Comparison of ENCODE assay signal across 18 mouse cellular contexts in genomic region chr12:17551208-17551995, GRCm38 (mm10). TPM values are rescaled to one million over a fixed set of nuclear protein-coding genes. Genes with fewer than 3 reads are reported as not detected.
DNase-seq lines count a peak whose midpoint lies in the region; ATAC-seq and TF ChIP-seq lines count a peak whose summit lies in the region.
"Had no signal": no experiment of that assay in that cellular context is flagged by ENCODE, and none has a peak within 500 bp of the region (broad histone marks: within the 10 kb centered on the region; RNA-seq: fewer than 3 reads in every experiment).

No protein-coding gene starts in this region.

- ATAC-seq in CD4-positive, CD25-positive, alpha-beta regulatory T cell, adult 4 months, result no peak
- ATAC-seq in liver, embryonic 12.5 days, result no peak
- peak; percentile 49 for ATAC-seq in intestine, embryonic 16.5 days
- ATAC-seq: forebrain, embryonic 14.5 days; Patski had no signal

- no peak overlapping the region for H3K4me3 ChIP-seq in liver, embryonic 12.5 days
- no peak overlapping the region for H3K4me3 ChIP-seq in intestine, embryonic 16.5 days (ENCODE audit: low read length)
- H3K4me3 ChIP-seq in myocyte, result no peak overlapping the region
- H3K4me3 ChIP-seq: heart, embryonic 13.5 days; midbrain, embryonic 12.5 days; neural tube, embryonic 15.5 days had no signal

- H3K27ac ChIP-seq in liver, embryonic 12.5 days, result peak overlapping the region; percentile 75
- peak overlapping the region; percentile 17; the same call in 1 of the 2 replicates for H3K27ac ChIP-seq in intestine, embryonic 16.5 days (ENCODE audit: low read length)
- H3K27ac ChIP-seq: heart, embryonic 13.5 days; midbrain, embryonic 12.5 days; neural tube, embryonic 15.5 days had no signal

- TF ChIP-seq POLR2A in myocyte (IDR thresholded peaks at IDR 0.05; ENCODE audit: insufficient read length, low read depth), result no peak

- no peaks in the 10 kb centered on the region for H3K27me3 ChIP-seq in liver, embryonic 12.5 days (replicated peaks)
- H3K27me3 ChIP-seq in intestine, embryonic 16.5 days (replicated peaks; ENCODE audit: control insufficient read depth, insufficient read depth, low read length), result no peaks in the 10 kb centered on the region
- H3K27me3 ChIP-seq in myocyte (ENCODE audit: control insufficient read depth, insufficient read depth, insufficient read length), result no peaks in the 10 kb centered on the region
- H3K27me3 ChIP-seq: heart, embryonic 13.5 days; midbrain, embryonic 12.5 days; neural tube, embryonic 15.5 days; Patski had no signal

- peaks cover 6% of the 10 kb centered on the region for H3K79me2 ChIP-seq in myocyte (ENCODE audit: control insufficient read depth, insufficient read depth)

- peaks cover 64% of the 10 kb centered on the region for H3K36me3 ChIP-seq in liver, embryonic 12.5 days
- H3K36me3 ChIP-seq in intestine, embryonic 16.5 days (ENCODE audit: control insufficient read depth, insufficient read depth, low read length), result peaks cover 2% of the 10 kb centered on the region
- peaks cover 28% of the 10 kb centered on the region for H3K36me3 ChIP-seq in myocyte (ENCODE audit: control insufficient read depth, insufficient read depth)

- H3K4me2 ChIP-seq in liver, embryonic 12.5 days, result no peak overlapping the region
- H3K4me2 ChIP-seq in intestine, embryonic 16.5 days (ENCODE audit: low read depth, low read length), result no peak overlapping the region
- no peak overlapping the region for H3K4me2 ChIP-seq in myocyte (ENCODE audit: low read depth)
- H3K4me2 ChIP-seq: heart, embryonic 13.5 days; midbrain, embryonic 12.5 days; neural tube, embryonic 15.5 days had no signal

- WGBS in liver, embryonic 12.5 days (ENCODE audit: insufficient replicate concordance), result 67% methylated on average over 3 of the region's 3 CpGs
- 57% methylated on average over 3 of the region's 3 CpGs for WGBS in intestine, embryonic 16.5 days

- peaks cover 58% of the 10 kb centered on the region for H3K4me1 ChIP-seq in liver, embryonic 12.5 days
- no peaks in the 10 kb centered on the region; the same call in 1 of the 2 replicates for H3K4me1 ChIP-seq in intestine, embryonic 16.5 days (ENCODE audit: control insufficient read depth, insufficient read depth, low read length)

- H3K9me3 ChIP-seq in liver, embryonic 12.5 days (replicated peaks), result no peaks in the 10 kb centered on the region
- no peaks in the 10 kb centered on the region for H3K9me3 ChIP-seq in intestine, embryonic 16.5 days (ENCODE audit: control insufficient read depth, low read length)
- H3K9me3 ChIP-seq: heart, embryonic 13.5 days; midbrain, embryonic 12.5 days; neural tube, embryonic 15.5 days had no signal

- H3K9ac ChIP-seq in liver, embryonic 12.5 days, result peak overlapping the region; percentile 31; the same call in 1 of the 2 replicates
- H3K9ac ChIP-seq in intestine, embryonic 16.5 days (ENCODE audit: low read depth, low read length), result no peak overlapping the region
- H3K9ac ChIP-seq: heart, embryonic 13.5 days; midbrain, embryonic 12.5 days; neural tube, embryonic 15.5 days had no signal

- peak; percentile 24 for DNase-seq in CD4-positive, CD25-positive, alpha-beta regulatory T cell, adult 2 months (ENCODE audit: low read depth, low spot score)
- no peak for DNase-seq in liver
- DNase-seq in cerebellum, postnatal 25 days, result no peak
- DNase-seq in cerebellum, adult 11 months, result no peak
- DNase-seq: cerebellum, postnatal 36 days; kidney, adult 2 months; kidney, postnatal 4 days; lung, postnatal 4 days; thymus, postnatal 4 days had no signal

- H3ac ChIP-seq in myocyte (ENCODE audit: control insufficient read depth, insufficient read length), result no peak overlapping the region

TF ChIP-seq in myocyte, 11 proteins besides CTCF, POLR2A, EP300 and RAD21:
- TF ChIP-seq REST (IDR thresholded peaks at IDR 0.05; ENCODE audit: insufficient read depth, insufficient read length), result no peak
- TF ChIP-seq CEBPB (IDR thresholded peaks at IDR 0.05; ENCODE audit: insufficient read depth, poor library complexity, severe bottlenecking), result peak; percentile 8; the same call in 1 of the 2 replicates

RNA-seq across cellular contexts. Expression of gene Odc1, which starts 6.8 kb away (rescaled TPM):
- polyA plus RNA-seq in CD4-positive, CD25-positive, alpha-beta regulatory T cell, adult 4 months (2017; shearing (Covaris generic)), result 10 to 100 TPM; 16.6 to 23.3 TPM
- polyA plus RNA-seq in liver, embryonic 12.5 days (2016; fragmentation: Nextera tagmentation; extraction: Ambion mirVana), result 587 and 597 TPM in 2 replicates
- 168 and 176 TPM in 2 replicates for polyA plus RNA-seq in intestine, embryonic 16.5 days (2015; fragmentation: Nextera tagmentation; extraction: Ambion mirVana)
- polyA plus RNA-seq in myocyte (2012; fragmentation: generic; extraction: Trizol), result 199 TPM
